Mouse (Mus musculus): ENCODE measurements around the gene Fbxo6.
A peak's percentile ranks its signal among the peaks of the same experiment; 100 is the strongest.

DNA sequence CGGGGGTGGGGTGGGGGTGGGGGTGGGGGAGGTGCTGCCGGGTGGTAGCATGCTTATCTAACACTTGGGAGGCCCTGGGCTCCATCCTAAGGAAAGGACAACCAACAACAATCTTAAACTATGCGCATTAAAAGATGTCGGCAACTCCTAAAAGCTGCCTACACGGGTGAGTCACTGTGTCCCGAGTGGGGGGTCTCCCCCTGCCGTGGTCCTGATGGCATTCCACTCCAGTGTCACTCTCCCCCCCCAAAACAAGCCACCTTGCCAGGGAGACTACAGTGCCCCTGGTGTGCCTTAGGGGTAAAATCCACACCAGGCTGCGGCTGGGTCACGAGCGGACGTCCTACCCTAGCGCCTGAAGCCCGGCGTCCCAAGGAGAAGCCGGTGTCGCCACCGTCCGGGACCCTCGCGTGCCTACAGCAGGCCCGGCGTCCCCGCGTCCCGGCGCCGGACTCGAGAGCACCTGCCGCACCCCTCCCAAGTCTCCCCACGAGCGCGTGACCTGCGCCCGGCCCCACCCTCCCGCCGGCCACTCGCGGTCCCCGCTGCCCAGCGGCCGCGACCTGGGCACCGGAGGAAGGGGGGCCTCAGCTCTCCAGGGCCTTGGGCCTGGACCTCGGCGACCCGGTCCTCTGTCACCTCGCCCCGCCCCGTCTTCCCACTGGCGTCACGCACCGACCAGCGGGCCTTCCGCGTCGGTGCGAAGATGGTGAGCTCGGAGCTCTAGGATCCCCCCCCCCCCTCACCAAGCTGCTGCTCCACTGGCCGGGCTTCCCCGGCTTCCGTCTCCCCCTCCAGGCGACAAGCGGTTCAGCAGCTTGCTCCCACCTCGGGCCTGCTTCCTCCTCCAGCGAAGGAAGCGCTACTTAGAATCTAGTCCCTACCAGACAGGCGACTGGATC, at the start of gene Fbxo6:
- TF ChIP-seq POLR2A (IDR thresholded peaks at IDR 0.05; ENCODE audit: extremely low read depth, insufficient read depth, low read length) (peak; percentile 62), CTCF (IDR thresholded peaks at IDR 0.05; ENCODE audit: extremely low read depth, insufficient read depth, low read length) (peak; percentile 44)

Measured in cortical plate, adult 2 months (tissue).